In genomic region chr2:129595661-129596209, GRCm38 (mm10) we compare ENCODE assay signal across 10 mouse cellular contexts. TPM values are rescaled to one million over a fixed set of nuclear protein-coding genes. Genes with fewer than 3 reads are reported as not detected.
A peak's percentile ranks its signal among the peaks of the same experiment; 100 is the strongest.
DNase-seq lines count a peak whose midpoint lies in the region; ATAC-seq and TF ChIP-seq lines count a peak whose summit lies in the region.
"Had no signal": no experiment of that assay in that cellular context is flagged by ENCODE, and none has a peak within 500 bp of the region (broad histone marks: within the 10 kb centered on the region; RNA-seq: fewer than 3 reads in every experiment).

No protein-coding gene starts in this region.

- no peak overlapping the region for H3K9ac ChIP-seq in hindbrain, embryonic 16.5 days (ENCODE audit: low read depth, low read length)
- H3K9ac ChIP-seq in hindbrain, embryonic 11.5 days (ENCODE audit: low read depth, low read length): no peak overlapping the region
- H3K9ac ChIP-seq: lung, embryonic 14.5 days had no signal

- H3K36me3 ChIP-seq in hindbrain, embryonic 16.5 days (ENCODE audit: control insufficient read depth, insufficient read depth, low read length): no peaks in the 10 kb centered on the region
- H3K36me3 ChIP-seq in hindbrain, embryonic 11.5 days (ENCODE audit: control insufficient read depth, insufficient read depth, low read length): no peaks in the 10 kb centered on the region
- H3K36me3 ChIP-seq in G1E (replicated peaks): no peaks in the 10 kb centered on the region

- ATAC-seq in hindbrain, embryonic 16.5 days: no peak
- no peak for ATAC-seq in hindbrain, embryonic 11.5 days (ENCODE audit: low FRiP score)
- peak; percentile 45 for ATAC-seq in G1E (ENCODE audit: extremely low read depth, insufficient number of reproducible peaks, low FRiP score, poor library complexity, severe bottlenecking)

- peaks cover 21% of the 10 kb centered on the region for H3K4me1 ChIP-seq in hindbrain, embryonic 16.5 days (ENCODE audit: control insufficient read depth, insufficient read depth, low read depth, low read length)
- peaks cover 4% of the 10 kb centered on the region; the same call in 1 of the 2 replicates for H3K4me1 ChIP-seq in hindbrain, embryonic 11.5 days (replicated peaks; ENCODE audit: control insufficient read depth, insufficient read depth, low read length)
- no peaks in the 10 kb centered on the region; the same call in 1 of the 2 replicates for H3K4me1 ChIP-seq in G1E (ENCODE audit: insufficient read depth, low read depth, low read length)

- WGBS in hindbrain, embryonic 16.5 days: 59% methylated on average over 7 of the region's 7 CpGs
- WGBS in hindbrain, embryonic 11.5 days: 62% methylated on average over 7 of the region's 7 CpGs

- H3K9me3 ChIP-seq in hindbrain, embryonic 16.5 days (ENCODE audit: control insufficient read depth, low read length): no peaks in the 10 kb centered on the region
- no peaks in the 10 kb centered on the region for H3K9me3 ChIP-seq in hindbrain, embryonic 11.5 days (ENCODE audit: control insufficient read depth, low read length)
- H3K9me3 ChIP-seq in G1E (replicated peaks): peaks cover 15% of the 10 kb centered on the region

- no peak for DNase-seq in hindbrain, embryonic 11.5 days (ENCODE audit: low spot score)
- DNase-seq in G1E (ENCODE audit: low spot score): peak; percentile 9
- DNase-seq in brain, adult 2 months (ENCODE audit: low read depth, low spot score): peak; percentile 79
- DNase-seq in lung, postnatal 36 days: peak; percentile 61
- DNase-seq in thymus, adult 18-20 months: no peak
- no peak for DNase-seq in right cerebral cortex, postnatal 25 days
- DNase-seq: lung, embryonic 14.5 days had no signal

- no peak overlapping the region for H3K4me3 ChIP-seq in hindbrain, embryonic 16.5 days (ENCODE audit: low read length)
- no peak overlapping the region for H3K4me3 ChIP-seq in hindbrain, embryonic 11.5 days (ENCODE audit: low read depth, low read length)
- no peak overlapping the region for H3K4me3 ChIP-seq in G1E (ENCODE audit: low read depth, low read length)

- no peaks in the 10 kb centered on the region for H3K27me3 ChIP-seq in hindbrain, embryonic 16.5 days (replicated peaks; ENCODE audit: control insufficient read depth, insufficient read depth, low read length)
- H3K27me3 ChIP-seq in hindbrain, embryonic 11.5 days (ENCODE audit: control insufficient read depth, insufficient read depth, low read length): no peaks in the 10 kb centered on the region
- H3K27me3 ChIP-seq in G1E (ENCODE audit: insufficient read depth, low read length): 0 out of 2 replicates have a peak, but pooled peaks cover 3% of the 10 kb centered on the region

- TF ChIP-seq CTCF in G1E (IDR thresholded peaks at IDR 0.05; ENCODE audit: low read depth, low read length): no peak

- H3K4me2 ChIP-seq in hindbrain, embryonic 16.5 days (ENCODE audit: low read length): peak overlapping the region; percentile 97
- no peak overlapping the region for H3K4me2 ChIP-seq in hindbrain, embryonic 11.5 days (replicated peaks; ENCODE audit: low read depth, low read length)
- H3K4me2 ChIP-seq: lung, embryonic 14.5 days had no signal

- no peak overlapping the region for H3K27ac ChIP-seq in hindbrain, embryonic 16.5 days (ENCODE audit: low read depth, low read length)
- H3K27ac ChIP-seq in hindbrain, embryonic 11.5 days (ENCODE audit: low read depth, low read length): no peak overlapping the region

RNA-seq across cellular contexts. Expression of gene Sirpa, which starts 3.1 kb away (rescaled TPM):
- 31.9 and 34.6 TPM in 2 replicates for polyA plus RNA-seq in hindbrain, embryonic 16.5 days (2015; fragmentation: Nextera tagmentation; extraction: Ambion mirVana)
- 17.2 and 18.4 TPM in 2 replicates for polyA plus RNA-seq in hindbrain, embryonic 11.5 days (2014; fragmentation: Nextera tagmentation; extraction: Ambion mirVana)
- not detected in 2 replicates for total RNA-seq in G1E (2014; fragmentation: Nextera tagmentation)
- 0.23 and 1.2 TPM in 2 replicates for total RNA-seq in G1E (2017)
- 0.03 TPM in 1 of 2 replicates, not detected in the other for polyA plus RNA-seq in G1E (2012)

RNA-seq across cellular contexts. Expression of gene F830045P16Rik, which starts 59.3 kb away (rescaled TPM):
- polyA plus RNA-seq in hindbrain, embryonic 16.5 days (2015; fragmentation: Nextera tagmentation; extraction: Ambion mirVana): not detected in 2 replicates
- polyA plus RNA-seq in hindbrain, embryonic 11.5 days (2014; fragmentation: Nextera tagmentation; extraction: Ambion mirVana): not detected in 2 replicates
- total RNA-seq in G1E (2014; fragmentation: Nextera tagmentation) (not detected in 2 replicates), G1E (2017) (not detected in 2 replicates)
- polyA plus RNA-seq in G1E (2012): not detected in 2 replicates
- polyA plus RNA-seq: brain, embryonic 14.5 days; lung, embryonic 14.5 days; testis, adult 2 months had no signal

Comparison
In these comparisons a context has a peak if more than half of its experiments do, and no peak if none do; other contexts are left out.
1. DNase-seq: peak in G1E (single experiment), brain, adult 2 months (single experiment) and lung, postnatal 36 days (single experiment); none in hindbrain, embryonic 11.5 days (single experiment), thymus, adult 18-20 months (0 of 2) and right cerebral cortex, postnatal 25 days (single experiment).
2. RNA of gene Sirpa, which starts 3.1 kb away (polyA plus RNA-seq): 31.9 to 34.6 TPM in hindbrain, embryonic 16.5 days and 17.2 to 18.4 TPM in hindbrain, embryonic 11.5 days; 0.03 TPM in G1E; every median in the first group is over 10 times any median in the second.